Mouse (Mus musculus): ENCODE measurements around the gene Cpa5. TPM values are rescaled to one million over a fixed set of nuclear protein-coding genes. Genes with fewer than 3 reads are reported as not detected.

The Cpa5 gene
- polyA plus RNA-seq, 1 experiment, result not detected

- Histone ChIP-seq H3K4me1 (ENCODE audit: control insufficient read depth, insufficient read depth, low read length) (peaks cover 22% of the 10 kb centered on the region), H3K27ac (ENCODE audit: insufficient read depth, low read depth, low read length) (no peak overlapping the region)
- 62% methylated on average over 4 of the region's 4 CpGs for whole genome bisulfite sequencing
Observed at GRCm38 (mm10) chr6:30615741-30616140, 4.9 kb downstream of the Cpa5 start.

GRCm38 (mm10) chr6:30616491-30616941, 5.7 kb downstream of the Cpa5 start:
- TF ChIP-seq CTCF (IDR thresholded peaks at IDR 0.05; ENCODE audit: insufficient read depth, low read depth, low read length) (no peak), POLR2A (IDR thresholded peaks at IDR 0.05; ENCODE audit: insufficient read depth, low read depth, low read length) (no peak)

More at GRCm38 (mm10) chr6:30615741-30616140, 4.9 kb downstream of the Cpa5 start:
- no peak overlapping the region for H3K4me3 ChIP-seq (ENCODE audit: insufficient read depth, low read depth, low read length)
- TF ChIP-seq CTCF (IDR thresholded peaks at IDR 0.05; ENCODE audit: insufficient read depth, low read depth, low read length) (no peak), POLR2A (IDR thresholded peaks at IDR 0.05; ENCODE audit: insufficient read depth, low read depth, low read length) (no peak)

GRCm38 (mm10) chr6:30617020-30617958, 6.5 kb downstream of the Cpa5 start:
- Histone ChIP-seq H3K27ac (ENCODE audit: insufficient read depth, low read depth, low read length) (peak overlapping the region; percentile 73; the same call in 1 of the 2 replicates), H3K4me3 (ENCODE audit: insufficient read depth, low read depth, low read length) (peak overlapping the region; percentile 4; the same call in 1 of the 2 replicates), H3K4me1 (ENCODE audit: control insufficient read depth, insufficient read depth, low read length) (peaks cover 22% of the 10 kb centered on the region)
- 17% methylated on average over 13 of the region's 13 CpGs for WGBS
- no peak for TF ChIP-seq CTCF (IDR thresholded peaks at IDR 0.05; ENCODE audit: insufficient read depth, low read depth, low read length)
- TF ChIP-seq POLR2A (IDR thresholded peaks at IDR 0.05; ENCODE audit: insufficient read depth, low read depth, low read length), result no peak

More at GRCm38 (mm10) chr6:30616491-30616941, 5.7 kb downstream of the Cpa5 start:
- Histone ChIP-seq H3K27ac (ENCODE audit: insufficient read depth, low read depth, low read length) (no peak overlapping the region), H3K4me3 (ENCODE audit: insufficient read depth, low read depth, low read length) (no peak overlapping the region), H3K4me1 (ENCODE audit: control insufficient read depth, insufficient read depth, low read length) (peaks cover 22% of the 10 kb centered on the region)
- WGBS, result 32% methylated on average over 8 of the region's 8 CpGs

GRCm38 (mm10) chr6:30617959-30618590, 7.3 kb downstream of the Cpa5 start:
- H3K27ac ChIP-seq (ENCODE audit: insufficient read depth, low read depth, low read length), result peak overlapping the region; percentile 36; the same call in 1 of the 2 replicates
- peak overlapping the region; percentile 4 for H3K4me3 ChIP-seq (ENCODE audit: insufficient read depth, low read depth, low read length)
- peaks cover 22% of the 10 kb centered on the region for H3K4me1 ChIP-seq (ENCODE audit: control insufficient read depth, insufficient read depth, low read length)
- TF ChIP-seq POLR2A (IDR thresholded peaks at IDR 0.05; ENCODE audit: insufficient read depth, low read depth, low read length) (no peak), CTCF (IDR thresholded peaks at IDR 0.05; ENCODE audit: insufficient read depth, low read depth, low read length) (no peak)
- WGBS, result 12% methylated on average over 18 of the region's 18 CpGs

- Histone ChIP-seq H3K27ac (ENCODE audit: insufficient read depth, low read depth, low read length) (no peak overlapping the region), H3K4me1 (ENCODE audit: control insufficient read depth, insufficient read depth, low read length) (peaks cover 22% of the 10 kb centered on the region), H3K4me3 (ENCODE audit: insufficient read depth, low read depth, low read length) (no peak overlapping the region)
- 56% methylated on average over 6 of the region's 6 CpGs for WGBS
- TF ChIP-seq POLR2A (IDR thresholded peaks at IDR 0.05; ENCODE audit: insufficient read depth, low read depth, low read length) (no peak), CTCF (IDR thresholded peaks at IDR 0.05; ENCODE audit: insufficient read depth, low read depth, low read length) (no peak)
Observed at GRCm38 (mm10) chr6:30618735-30619134, 7.9 kb downstream of the Cpa5 start.

GRCm38 (mm10) chr6:30619606-30620005, 8.8 kb downstream of the Cpa5 start:
- H3K4me1 ChIP-seq (ENCODE audit: control insufficient read depth, insufficient read depth, low read length), result peaks cover 20% of the 10 kb centered on the region
- WGBS, result 74% methylated on average over 5 of the region's 5 CpGs
- TF ChIP-seq CTCF (IDR thresholded peaks at IDR 0.05; ENCODE audit: insufficient read depth, low read depth, low read length) (no peak), POLR2A (IDR thresholded peaks at IDR 0.05; ENCODE audit: insufficient read depth, low read depth, low read length) (no peak)
- no peak overlapping the region for H3K27ac ChIP-seq (ENCODE audit: insufficient read depth, low read depth, low read length)
- no peak overlapping the region for H3K4me3 ChIP-seq (ENCODE audit: insufficient read depth, low read depth, low read length)

- WGBS, result 84% methylated on average over 4 of the region's 4 CpGs
- H3K27ac ChIP-seq (ENCODE audit: insufficient read depth, low read depth, low read length), result no peak overlapping the region
- TF ChIP-seq POLR2A (IDR thresholded peaks at IDR 0.05; ENCODE audit: insufficient read depth, low read depth, low read length) (no peak), CTCF (IDR thresholded peaks at IDR 0.05; ENCODE audit: insufficient read depth, low read depth, low read length) (no peak)
- peaks cover 20% of the 10 kb centered on the region for H3K4me1 ChIP-seq (ENCODE audit: control insufficient read depth, insufficient read depth, low read length)
- no peak overlapping the region for H3K4me3 ChIP-seq (ENCODE audit: insufficient read depth, low read depth, low read length)
Observed at GRCm38 (mm10) chr6:30620591-30620990, 9.8 kb downstream of the Cpa5 start.

GRCm38 (mm10) chr6:30620994-30621393, 10.2 kb downstream of the Cpa5 start:
- no peak for TF ChIP-seq POLR2A (IDR thresholded peaks at IDR 0.05; ENCODE audit: insufficient read depth, low read depth, low read length)
- no peak for TF ChIP-seq CTCF (IDR thresholded peaks at IDR 0.05; ENCODE audit: insufficient read depth, low read depth, low read length)
- Histone ChIP-seq H3K27ac (ENCODE audit: insufficient read depth, low read depth, low read length) (no peak overlapping the region), H3K4me1 (ENCODE audit: control insufficient read depth, insufficient read depth, low read length) (peaks cover 20% of the 10 kb centered on the region), H3K4me3 (ENCODE audit: insufficient read depth, low read depth, low read length) (no peak overlapping the region)
- 94% methylated on average over 6 of the region's 6 CpGs for WGBS

- WGBS, result 85% methylated on average over 4 of the region's 4 CpGs
- no peak overlapping the region for H3K4me3 ChIP-seq (ENCODE audit: insufficient read depth, low read depth, low read length)
- TF ChIP-seq CTCF (IDR thresholded peaks at IDR 0.05; ENCODE audit: insufficient read depth, low read depth, low read length), result no peak
- no peak for TF ChIP-seq POLR2A (IDR thresholded peaks at IDR 0.05; ENCODE audit: insufficient read depth, low read depth, low read length)
- peaks cover 14% of the 10 kb centered on the region for H3K4me1 ChIP-seq (ENCODE audit: control insufficient read depth, insufficient read depth, low read length)
- H3K27ac ChIP-seq (ENCODE audit: insufficient read depth, low read depth, low read length), result no peak overlapping the region
Observed at GRCm38 (mm10) chr6:30621986-30622389, 11.2 kb downstream of the Cpa5 start.

Data from olfactory bulb, adult 2 months (tissue).